Mouse (Mus musculus) heart, postnatal 25 days (tissue): ENCODE results near the gene Gm45261. TPM values are rescaled to one million over a fixed set of nuclear protein-coding genes. Genes with fewer than 3 reads are reported as not detected.

Source experiments
- DNase-seq: peaks from one replicate; pipeline ENCODE4 v3.0.0; 2022; ENCODE audit warnings: low spot score
- intact Hi-C: fragments of 180-260 bp; cut with DNase I; formaldehyde crosslinking; loops from one replicate; pipeline ENCODE4 v1.15.1; 2025
- total RNA-seq, 2 experiments: library from RNA; stranded (reverse); gene quantifications; 2 replicates each; pipeline ENCODE4 v1.2.3; 2021

Gm45261 gene
- not detected for total RNA-seq

- no peak for DNase-seq
- intact Hi-C loops: no loop called here
Measured at GRCm38 (mm10) chr1:80461348-80461747, at the start of gene Gm45261. Gm45261 (minus strand) TSS chr1:80461448.

GRCm38 (mm10) chr1:80504757-80505156 is 43.5 kb upstream of the Gm45261 start:
- DNase-seq: no peak
- intact Hi-C loops: no loop called here

- intact Hi-C loops: no loop called here
- no peak for DNase-seq
Measured at GRCm38 (mm10) chr1:80504081-80504480, 42.8 kb upstream of the Gm45261 start.

GRCm38 (mm10) chr1:80502456-80503165 is 41.4 kb upstream of the Gm45261 start:
- intact Hi-C loops: no loop called here
- no peak for DNase-seq

- no peak for DNase-seq
- intact Hi-C loops: no loop called here
Measured at GRCm38 (mm10) chr1:80499264-80499663, 38.0 kb upstream of the Gm45261 start.

GRCm38 (mm10) chr1:80496360-80496759 is 35.1 kb upstream of the Gm45261 start:
- DNase-seq: no peak
- intact Hi-C loops: no loop called here

GRCm38 (mm10) chr1:80483419-80483818 is 22.2 kb upstream of the Gm45261 start:
- no peak for DNase-seq
- intact Hi-C loops: no loop called here

- intact Hi-C loops: no loop called here
- DNase-seq: no peak
Measured at GRCm38 (mm10) chr1:80474942-80475341, 13.7 kb upstream of the Gm45261 start.

- DNase-seq: no peak
- intact Hi-C loops: no loop called here
Measured at GRCm38 (mm10) chr1:80472395-80472794, 11.1 kb upstream of the Gm45261 start.

- DNase-seq: no peak
- intact Hi-C loops: no loop called here
Measured at GRCm38 (mm10) chr1:80459923-80460322, 1.3 kb downstream of the Gm45261 start.

GRCm38 (mm10) chr1:80459477-80459876 is 1.8 kb downstream of the Gm45261 start:
- intact Hi-C loops: no loop called here
- no peak for DNase-seq

- intact Hi-C loops: no loop called here
- no peak for DNase-seq
Measured at GRCm38 (mm10) chr1:80453971-80454370, 7.3 kb downstream of the Gm45261 start.

GRCm38 (mm10) chr1:80451914-80452549 is 9.2 kb downstream of the Gm45261 start:
- intact Hi-C loops: no loop called here
- DNase-seq: no peak

- intact Hi-C loops: no loop called here
- no peak for DNase-seq
Measured at GRCm38 (mm10) chr1:80447554-80447953, 13.7 kb downstream of the Gm45261 start.

GRCm38 (mm10) chr1:80440911-80441310 is 20.3 kb downstream of the Gm45261 start:
- DNase-seq: no peak
- intact Hi-C loops: no loop called here

- DNase-seq: no peak
- intact Hi-C loops: no loop called here
Measured at GRCm38 (mm10) chr1:80438506-80438905, 22.7 kb downstream of the Gm45261 start.

- no peak for DNase-seq
- intact Hi-C loops: no loop called here
Measured at GRCm38 (mm10) chr1:80427946-80428345, 33.3 kb downstream of the Gm45261 start.

GRCm38 (mm10) chr1:80427425-80427824 is 33.8 kb downstream of the Gm45261 start:
- intact Hi-C loops: no loop called here
- no peak for DNase-seq

- DNase-seq: no peak
- intact Hi-C loops: no loop called here
Measured at GRCm38 (mm10) chr1:80424666-80425065, 36.6 kb downstream of the Gm45261 start.

- intact Hi-C loops: loop anchor here (10.0 kb wide), 1 partner anchor 96 kb away; no protein-coding TSS in a partner anchor
- DNase-seq: no peak
Measured at GRCm38 (mm10) chr1:80418321-80419045, 42.8 kb downstream of the Gm45261 start.

GRCm38 (mm10) chr1:80416329-80416728 is 44.9 kb downstream of the Gm45261 start:
- intact Hi-C loops: loop anchor here (10.0 kb wide), 1 partner anchor 98 kb away; no protein-coding TSS in a partner anchor
- DNase-seq: no peak
